Mouse (Mus musculus): ENCODE measurements at regions not wholly inside any gene's neighbourhood (a gene's known extent, or its start where the extent isn't known, plus 50 kb on each side); places are given as distances from the start of the nearest gene placed in this dataset.
A peak's percentile ranks its signal among the peaks of the same experiment; 100 is the strongest.

- ATAC-seq (ENCODE audit: low FRiP score) = no peak
- no peak overlapping the region for H3K4me2 ChIP-seq (replicated peaks)
- no peak for DNase-seq (ENCODE audit: low spot score)
- no peak overlapping the region for H3K27ac ChIP-seq
- H3K36me3 ChIP-seq (replicated peaks; ENCODE audit: control insufficient read depth, insufficient read depth) = no peaks in the 10 kb centered on the region
- no peak overlapping the region for H3K9ac ChIP-seq
- no peak overlapping the region for H3K4me3 ChIP-seq (replicated peaks; ENCODE audit: low read length)
- no peaks in the 10 kb centered on the region for H3K27me3 ChIP-seq (ENCODE audit: control insufficient read depth, insufficient read depth, low read length)
- H3K4me1 ChIP-seq (replicated peaks; ENCODE audit: control insufficient read depth, insufficient read depth, low read length) = 0 out of 2 replicates have a peak, but pooled peaks cover 11% of the 10 kb centered on the region
- H3K9me3 ChIP-seq (ENCODE audit: control insufficient read depth, low read length) = no peaks in the 10 kb centered on the region
- 86% methylated on average over 14 of the region's 14 CpGs for WGBS
These were observed 164.6 kb downstream of the Phlda1 start for GRCm38 (mm10) chr10:111670666-111671065.

GRCm38 (mm10) chr10:111672454-111673316 lies 166.6 kb downstream of the Phlda1 start:
- 0 out of 2 replicates have a peak, but pooled peaks cover 11% of the 10 kb centered on the region for H3K4me1 ChIP-seq (replicated peaks; ENCODE audit: control insufficient read depth, insufficient read depth, low read length)
- no peaks in the 10 kb centered on the region for H3K36me3 ChIP-seq (replicated peaks; ENCODE audit: control insufficient read depth, insufficient read depth)
- 45% methylated on average over 12 of the region's 12 CpGs for WGBS
- DNase-seq (ENCODE audit: low spot score) (no peak), ATAC-seq (ENCODE audit: low FRiP score) (no peak)
- no peak overlapping the region for H3K4me2 ChIP-seq (replicated peaks)
- H3K9ac ChIP-seq = no peak overlapping the region
- no peak overlapping the region for H3K4me3 ChIP-seq (replicated peaks; ENCODE audit: low read length)
- H3K27ac ChIP-seq = no peak overlapping the region
- H3K9me3 ChIP-seq (ENCODE audit: control insufficient read depth, low read length) = no peaks in the 10 kb centered on the region
- H3K27me3 ChIP-seq (ENCODE audit: control insufficient read depth, insufficient read depth, low read length) = no peaks in the 10 kb centered on the region

DNA sequence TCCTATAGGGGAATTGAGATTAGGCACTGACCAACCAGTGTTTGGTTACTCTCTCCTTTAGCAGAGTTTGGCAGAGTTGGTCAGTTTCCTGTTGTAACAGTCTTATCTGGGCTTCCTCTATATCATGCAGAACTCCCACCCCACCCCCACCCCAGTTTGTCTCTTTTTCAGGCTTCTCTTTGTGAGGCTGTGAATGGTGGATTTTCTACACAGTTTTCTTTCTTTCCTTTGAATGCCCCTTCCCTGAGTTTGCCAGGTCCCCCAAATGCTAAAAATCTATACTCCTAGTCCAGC lies 167.2 kb downstream of the Phlda1 start:
- no peak overlapping the region for H3K4me2 ChIP-seq (replicated peaks)
- ATAC-seq (ENCODE audit: low FRiP score) (no peak), DNase-seq (ENCODE audit: low spot score) (no peak)
- no peak overlapping the region for H3K27ac ChIP-seq
- 0 out of 2 replicates have a peak, but pooled peaks cover 11% of the 10 kb centered on the region for H3K4me1 ChIP-seq (replicated peaks; ENCODE audit: control insufficient read depth, insufficient read depth, low read length)
- H3K27me3 ChIP-seq (ENCODE audit: control insufficient read depth, insufficient read depth, low read length) = no peaks in the 10 kb centered on the region
- no peaks in the 10 kb centered on the region for H3K9me3 ChIP-seq (ENCODE audit: control insufficient read depth, low read length)
- no peak overlapping the region for H3K4me3 ChIP-seq (replicated peaks; ENCODE audit: low read length)
- H3K36me3 ChIP-seq (replicated peaks; ENCODE audit: control insufficient read depth, insufficient read depth) = no peaks in the 10 kb centered on the region
- no peak overlapping the region for H3K9ac ChIP-seq

- ATAC-seq (ENCODE audit: low FRiP score) = no peak
- no peak overlapping the region for H3K4me2 ChIP-seq (replicated peaks)
- H3K9me3 ChIP-seq (ENCODE audit: control insufficient read depth, low read length) = no peaks in the 10 kb centered on the region
- H3K27ac ChIP-seq = no peak overlapping the region
- H3K4me1 ChIP-seq (replicated peaks; ENCODE audit: control insufficient read depth, insufficient read depth, low read length) = 0 out of 2 replicates have a peak, but pooled peaks cover 11% of the 10 kb centered on the region
- H3K27me3 ChIP-seq (ENCODE audit: control insufficient read depth, insufficient read depth, low read length) = no peaks in the 10 kb centered on the region
- no peak for DNase-seq (ENCODE audit: low spot score)
- 53% methylated on average over 4 of the region's 4 CpGs for WGBS
- no peak overlapping the region for H3K9ac ChIP-seq
- H3K4me3 ChIP-seq (replicated peaks; ENCODE audit: low read length) = no peak overlapping the region
- no peaks in the 10 kb centered on the region for H3K36me3 ChIP-seq (replicated peaks; ENCODE audit: control insufficient read depth, insufficient read depth)
These were observed 170.2 kb downstream of the Phlda1 start for GRCm38 (mm10) chr10:111676255-111676654.

DNA sequence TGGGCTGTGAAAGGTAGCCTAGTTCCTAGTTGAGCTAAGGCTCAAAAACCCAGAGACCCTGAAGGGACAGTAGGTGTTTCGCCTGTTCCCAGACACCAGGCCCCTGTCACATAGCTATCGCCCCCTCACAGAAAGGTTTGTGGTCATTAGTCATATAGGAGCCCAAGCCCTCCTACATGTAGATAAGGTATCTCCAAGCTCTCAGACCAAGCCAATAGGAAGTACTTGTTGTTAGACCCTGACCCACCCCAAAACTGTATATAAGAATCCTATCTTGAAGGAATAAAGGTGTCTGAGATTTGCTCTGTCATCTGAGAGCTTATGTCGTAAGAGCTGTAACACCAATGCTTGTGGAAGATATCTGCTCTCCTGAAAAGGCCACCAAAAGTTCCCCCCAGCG lies 174.8 kb downstream of the Phlda1 start:
- Histone ChIP-seq H3K36me3 (replicated peaks; ENCODE audit: control insufficient read depth, insufficient read depth) (no peaks in the 10 kb centered on the region), H3K4me3 (replicated peaks; ENCODE audit: low read length) (no peak overlapping the region), H3K4me2 (replicated peaks) (no peak overlapping the region), H3K9ac (no peak overlapping the region), H3K27ac (no peak overlapping the region), H3K27me3 (ENCODE audit: control insufficient read depth, insufficient read depth, low read length) (no peaks in the 10 kb centered on the region), H3K4me1 (replicated peaks; ENCODE audit: control insufficient read depth, insufficient read depth, low read length) (no peaks in the 10 kb centered on the region), H3K9me3 (ENCODE audit: control insufficient read depth, low read length) (no peaks in the 10 kb centered on the region)
- DNase-seq (ENCODE audit: low spot score) (no peak), ATAC-seq (ENCODE audit: low FRiP score) (no peak)
- WGBS = 91% methylated on average over 4 of the region's 4 CpGs

GRCm38 (mm10) chr10:111684409-111685346 lies 178.6 kb downstream of the Phlda1 start:
- 88% methylated on average over 10 of the region's 10 CpGs for WGBS
- no peak overlapping the region for H3K4me3 ChIP-seq (replicated peaks; ENCODE audit: low read length)
- no peak overlapping the region for H3K27ac ChIP-seq
- DNase-seq (ENCODE audit: low spot score) (no peak), ATAC-seq (ENCODE audit: low FRiP score) (no peak)
- H3K4me1 ChIP-seq (replicated peaks; ENCODE audit: control insufficient read depth, insufficient read depth, low read length) = peaks cover 12% of the 10 kb centered on the region
- no peak overlapping the region for H3K4me2 ChIP-seq (replicated peaks)
- no peaks in the 10 kb centered on the region for H3K36me3 ChIP-seq (replicated peaks; ENCODE audit: control insufficient read depth, insufficient read depth)
- H3K27me3 ChIP-seq (ENCODE audit: control insufficient read depth, insufficient read depth, low read length) = no peaks in the 10 kb centered on the region
- no peak overlapping the region for H3K9ac ChIP-seq
- no peaks in the 10 kb centered on the region for H3K9me3 ChIP-seq (ENCODE audit: control insufficient read depth, low read length)

DNA sequence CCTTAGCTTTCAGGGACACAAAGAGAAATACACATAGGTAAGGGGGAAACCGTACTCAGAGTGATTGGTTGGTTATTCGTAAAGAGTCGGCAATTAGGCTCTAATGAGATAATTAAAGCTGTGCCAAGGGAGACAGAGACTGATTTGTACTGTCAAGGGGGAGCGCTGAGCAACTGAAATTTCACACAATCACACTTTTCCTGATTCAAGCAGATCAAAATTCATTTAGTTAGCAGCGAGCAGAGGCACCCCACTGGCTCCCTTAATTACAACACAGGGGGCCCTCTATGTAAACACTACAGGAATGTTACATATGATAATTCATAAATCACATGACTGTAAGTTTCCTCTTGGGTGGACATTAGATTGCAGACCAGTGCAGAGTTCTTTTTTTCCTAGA lies 180.5 kb downstream of the Phlda1 start:
- DNase-seq (ENCODE audit: low spot score) = peak; percentile 60
- H3K4me3 ChIP-seq (replicated peaks; ENCODE audit: low read length) = no peak overlapping the region
- peaks cover 12% of the 10 kb centered on the region for H3K4me1 ChIP-seq (replicated peaks; ENCODE audit: control insufficient read depth, insufficient read depth, low read length)
- no peak overlapping the region for H3K4me2 ChIP-seq (replicated peaks)
- H3K9me3 ChIP-seq (ENCODE audit: control insufficient read depth, low read length) = no peaks in the 10 kb centered on the region
- no peak overlapping the region; the same call in 1 of the 2 replicates for H3K27ac ChIP-seq
- WGBS = 33% methylated on average over 5 of the region's 5 CpGs
- H3K27me3 ChIP-seq (ENCODE audit: control insufficient read depth, insufficient read depth, low read length) = no peaks in the 10 kb centered on the region
- no peaks in the 10 kb centered on the region for H3K36me3 ChIP-seq (replicated peaks; ENCODE audit: control insufficient read depth, insufficient read depth)
- peak; percentile 86 for ATAC-seq (ENCODE audit: low FRiP score)
- no peak overlapping the region for H3K9ac ChIP-seq

DNA sequence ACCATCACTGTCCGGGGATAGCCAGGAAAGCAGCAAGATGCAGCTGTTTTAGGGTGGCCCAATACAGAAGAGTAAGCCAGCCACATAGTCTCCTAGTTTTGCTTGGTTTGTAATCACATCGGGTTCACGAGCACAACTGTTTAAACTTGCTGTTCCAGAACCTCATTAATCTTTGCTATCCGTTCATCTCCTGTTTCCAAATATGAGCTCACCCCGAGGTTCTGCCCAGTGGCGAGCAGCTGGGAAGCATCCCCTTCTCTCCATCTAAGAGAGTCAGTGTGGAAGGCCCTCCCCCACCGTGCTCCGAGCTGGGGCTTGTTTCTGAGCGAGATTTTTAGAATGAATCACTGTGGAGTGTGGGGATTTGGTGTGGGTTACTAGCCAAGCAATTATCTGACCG lies 183.5 kb downstream of the Phlda1 start:
- no peaks in the 10 kb centered on the region for H3K9me3 ChIP-seq (ENCODE audit: control insufficient read depth, low read length)
- H3K27me3 ChIP-seq (ENCODE audit: control insufficient read depth, insufficient read depth, low read length) = no peaks in the 10 kb centered on the region
- 72% methylated on average over 10 of the region's 10 CpGs for WGBS
- no peak for DNase-seq (ENCODE audit: low spot score)
- peaks cover 20% of the 10 kb centered on the region for H3K4me1 ChIP-seq (replicated peaks; ENCODE audit: control insufficient read depth, insufficient read depth, low read length)
- H3K9ac ChIP-seq = no peak overlapping the region
- H3K27ac ChIP-seq = no peak overlapping the region
- H3K4me2 ChIP-seq (replicated peaks) = no peak overlapping the region
- no peak for ATAC-seq (ENCODE audit: low FRiP score)
- H3K4me3 ChIP-seq (replicated peaks; ENCODE audit: low read length) = no peak overlapping the region
- no peaks in the 10 kb centered on the region for H3K36me3 ChIP-seq (replicated peaks; ENCODE audit: control insufficient read depth, insufficient read depth)

DNA sequence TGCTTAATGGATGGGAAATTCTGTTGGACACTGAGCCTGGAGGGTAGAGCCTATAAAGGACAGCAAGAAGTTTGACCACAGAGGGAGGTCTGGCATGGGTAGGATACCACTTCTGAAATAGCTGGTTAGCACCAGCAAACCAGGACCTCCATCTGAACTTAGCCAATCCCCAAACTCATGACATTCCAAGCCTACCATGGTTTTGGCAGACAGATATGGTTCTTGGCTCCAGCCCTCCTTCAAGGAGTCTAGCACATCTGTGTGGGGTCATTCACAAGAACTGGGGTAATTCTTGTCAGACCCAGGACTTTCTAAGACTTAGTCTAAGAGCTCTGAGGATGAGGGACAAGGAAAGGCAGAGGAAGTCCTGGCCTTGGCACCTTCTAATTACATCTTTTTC lies 187.7 kb downstream of the Phlda1 start:
- no peaks in the 10 kb centered on the region for H3K36me3 ChIP-seq (replicated peaks; ENCODE audit: control insufficient read depth, insufficient read depth)
- DNase-seq (ENCODE audit: low spot score) (no peak), ATAC-seq (ENCODE audit: low FRiP score) (no peak)
- no peaks in the 10 kb centered on the region for H3K9me3 ChIP-seq (ENCODE audit: control insufficient read depth, low read length)
- H3K9ac ChIP-seq = no peak overlapping the region
- peak overlapping the region; percentile 49 for H3K27ac ChIP-seq
- H3K4me1 ChIP-seq (replicated peaks; ENCODE audit: control insufficient read depth, insufficient read depth, low read length) = peaks cover 13% of the 10 kb centered on the region; the same call in 1 of the 2 replicates
- H3K27me3 ChIP-seq (ENCODE audit: control insufficient read depth, insufficient read depth, low read length) = no peaks in the 10 kb centered on the region
- H3K4me3 ChIP-seq (replicated peaks; ENCODE audit: low read length) = no peak overlapping the region
- no peak overlapping the region for H3K4me2 ChIP-seq (replicated peaks)
